Mouse (Mus musculus): Measurements from ENCODE around the gene Fas. TPM values are rescaled to one million over a fixed set of nuclear protein-coding genes. Genes with fewer than 3 reads are reported as not detected.

Gene Fas
- polyA plus RNA-seq (2012; rRNA removed): 9.2 and 10.0 TPM in 2 replicates

DNA sequence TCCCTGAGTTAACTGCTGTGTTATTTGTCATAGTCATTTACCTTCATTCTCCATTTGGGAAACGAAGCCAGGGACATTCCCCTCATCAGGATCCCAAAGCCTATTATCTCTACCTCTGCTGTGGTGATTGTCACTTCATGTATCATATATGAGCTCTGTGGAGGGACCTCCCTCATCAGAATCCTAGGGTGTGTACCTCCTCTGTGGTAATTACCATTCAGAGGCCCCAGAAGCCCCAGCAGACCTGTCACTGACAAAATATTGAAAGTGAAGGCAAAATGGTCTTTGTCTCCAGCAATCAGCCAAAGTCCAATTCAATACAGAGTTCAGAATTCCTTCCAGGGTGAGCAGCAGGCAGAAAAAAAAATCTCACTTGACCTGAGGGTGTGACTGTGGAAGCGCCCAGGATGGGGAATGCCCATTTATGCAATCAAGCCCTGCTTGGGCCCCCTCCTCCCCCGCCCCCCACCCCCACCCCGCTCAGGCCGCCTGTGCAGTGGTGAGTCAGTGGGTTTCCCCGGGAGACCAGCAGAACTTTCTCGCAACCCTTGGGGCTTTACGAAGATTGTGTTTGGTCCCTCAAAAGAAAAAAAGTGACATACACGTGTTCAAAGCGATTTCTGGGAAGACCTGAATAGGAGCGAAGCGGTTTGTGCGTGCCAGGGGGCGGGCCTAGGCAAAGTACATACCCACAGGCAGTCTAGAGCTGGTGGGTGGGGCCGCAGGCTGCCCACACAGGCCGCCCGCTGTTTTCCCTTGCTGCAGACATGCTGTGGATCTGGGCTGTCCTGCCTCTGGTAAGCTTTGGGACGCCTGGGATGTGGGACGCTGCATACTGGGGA, at the start of gene Fas:
Gene Fas, plus strand, starts transcription at position 719 of the 842 bp plus-strand sequence.
- 3% methylated on average over 19 of the region's 19 CpGs for WGBS
- DNase-seq: peak; percentile 76
- H3K4me1 ChIP-seq (ENCODE audit: control insufficient read depth, insufficient read depth, low read length): no peaks in the 10 kb centered on the region; the same call in none of the 2 replicates
- H3K4me3 ChIP-seq (replicated peaks; ENCODE audit: extremely low read depth, low read depth, low read length): peak within 1 kb of the TSS; percentile 98
- no peak for TF ChIP-seq CTCF (IDR thresholded peaks at IDR 0.05; ENCODE audit: insufficient read depth, low read length)
- peak; percentile 95 for TF ChIP-seq POLR2A (IDR thresholded peaks at IDR 0.05; ENCODE audit: borderline replicate concordance, extremely low read depth, low read depth, low read length)

DNA sequence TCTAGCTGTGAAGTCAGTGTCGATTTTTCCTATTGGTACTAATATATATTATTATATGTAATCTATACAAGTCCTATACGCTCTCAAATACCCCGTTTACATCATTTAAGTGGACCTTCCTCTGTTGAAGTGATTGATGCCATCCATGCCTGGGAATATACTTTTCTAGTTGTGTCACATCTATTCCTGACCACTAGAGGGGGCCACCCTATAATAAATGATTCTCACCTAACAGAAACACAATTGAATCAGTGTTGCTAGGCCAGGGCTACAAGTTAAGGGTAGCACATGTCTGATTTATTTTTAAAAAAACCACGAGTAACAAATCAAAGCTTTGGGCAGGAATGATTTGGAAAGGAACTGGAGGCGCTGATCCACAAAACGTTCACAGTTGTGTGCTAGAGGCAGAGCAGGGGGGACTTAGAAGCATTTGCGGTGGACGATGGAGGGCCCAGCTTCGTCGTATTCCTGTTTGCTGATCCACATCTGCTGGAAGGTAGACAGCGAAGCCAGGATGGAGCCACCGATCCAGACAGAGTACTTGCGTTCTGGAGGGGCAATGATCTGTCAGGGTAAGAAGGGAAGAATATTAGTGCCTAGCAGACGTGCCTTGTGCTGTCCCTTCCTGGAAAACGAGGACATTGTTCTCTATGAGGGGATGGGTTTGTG, 49.1 kb upstream of the Fas start:
- WGBS: 67% methylated on average over 15 of the region's 15 CpGs
- no peak overlapping the region for H3K4me3 ChIP-seq (replicated peaks; ENCODE audit: extremely low read depth, low read depth, low read length)
- no peak for DNase-seq
- TF ChIP-seq POLR2A (IDR thresholded peaks at IDR 0.05; ENCODE audit: borderline replicate concordance, extremely low read depth, low read depth, low read length) (no peak), CTCF (IDR thresholded peaks at IDR 0.05; ENCODE audit: insufficient read depth, low read length) (peak; percentile 41; the same call in 1 of the 2 replicates)
- peaks cover 4% of the 10 kb centered on the region for H3K4me1 ChIP-seq (ENCODE audit: control insufficient read depth, insufficient read depth, low read length)

DNA sequence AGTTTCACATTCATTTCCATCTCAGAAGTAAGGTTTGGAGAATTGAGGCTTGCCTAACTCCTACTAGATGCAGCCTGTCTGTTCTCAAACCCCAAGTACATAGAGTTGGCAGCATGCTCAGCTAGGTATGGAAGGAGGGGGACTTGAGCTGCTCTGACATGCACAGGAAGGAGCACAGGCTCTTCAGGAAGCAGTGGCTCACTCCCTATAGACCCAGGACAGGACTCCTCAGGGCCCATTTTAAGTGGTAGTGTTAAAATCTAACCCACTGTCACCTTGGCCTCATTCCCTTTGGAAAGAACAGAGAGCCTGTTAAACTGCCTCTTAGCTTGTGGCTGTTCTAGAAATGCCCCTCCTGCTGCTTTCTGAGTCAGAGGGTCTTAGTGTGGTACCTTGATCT, 47.5 kb upstream of the Fas start:
- DNase-seq: no peak
- H3K4me1 ChIP-seq (ENCODE audit: control insufficient read depth, insufficient read depth, low read length): peaks cover 4% of the 10 kb centered on the region
- H3K4me3 ChIP-seq (replicated peaks; ENCODE audit: extremely low read depth, low read depth, low read length): no peak overlapping the region
- TF ChIP-seq POLR2A (IDR thresholded peaks at IDR 0.05; ENCODE audit: borderline replicate concordance, extremely low read depth, low read depth, low read length) (no peak), CTCF (IDR thresholded peaks at IDR 0.05; ENCODE audit: insufficient read depth, low read length) (no peak)

DNA sequence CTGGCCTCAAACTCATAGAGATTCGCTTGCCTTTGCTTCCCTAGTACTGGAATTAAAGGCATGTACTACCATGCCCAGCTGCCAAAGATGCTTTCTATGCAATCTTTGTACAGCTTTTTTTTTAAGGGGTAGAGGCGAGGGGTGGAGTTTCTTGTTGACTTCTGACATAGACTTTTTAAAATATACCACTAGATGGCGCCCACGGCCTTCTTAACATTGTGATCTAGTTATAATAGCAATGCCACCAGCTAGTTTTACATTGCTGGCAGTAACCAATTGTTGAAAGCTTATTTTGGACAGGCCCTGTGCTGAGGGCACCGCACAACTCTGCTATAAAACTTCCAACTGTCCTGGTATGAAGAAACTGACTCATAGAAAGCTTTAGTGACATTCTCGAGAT, 46.4 kb upstream of the Fas start:
- H3K4me3 ChIP-seq (replicated peaks; ENCODE audit: extremely low read depth, low read depth, low read length): no peak overlapping the region
- peak; percentile 42 for DNase-seq
- H3K4me1 ChIP-seq (ENCODE audit: control insufficient read depth, insufficient read depth, low read length): peaks cover 4% of the 10 kb centered on the region
- WGBS: 9% methylated on average over 6 of the region's 6 CpGs
- TF ChIP-seq POLR2A (IDR thresholded peaks at IDR 0.05; ENCODE audit: borderline replicate concordance, extremely low read depth, low read depth, low read length) (no peak), CTCF (IDR thresholded peaks at IDR 0.05; ENCODE audit: insufficient read depth, low read length) (peak; percentile 17; the same call in 1 of the 2 replicates)

DNA sequence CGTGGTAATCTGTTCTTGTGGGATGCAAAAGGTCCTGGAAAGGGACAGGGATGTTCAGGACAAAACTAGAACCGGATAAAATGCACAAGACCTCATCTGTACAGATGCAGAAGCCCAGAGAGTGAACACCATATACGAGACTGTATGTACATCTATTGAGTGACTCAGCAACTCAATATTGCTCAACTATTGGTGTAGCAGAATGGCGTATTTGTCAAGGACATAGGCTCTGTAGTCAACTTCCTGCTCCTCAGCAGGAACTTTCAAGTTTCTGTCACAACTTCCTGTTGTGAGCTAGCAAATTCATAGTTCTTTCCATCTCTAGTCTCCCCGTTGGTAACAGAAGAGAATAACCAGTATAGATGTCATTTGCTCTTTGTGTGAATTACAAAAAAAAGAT, 41.9 kb upstream of the Fas start:
- TF ChIP-seq POLR2A (IDR thresholded peaks at IDR 0.05; ENCODE audit: borderline replicate concordance, extremely low read depth, low read depth, low read length): no peak
- TF ChIP-seq CTCF (IDR thresholded peaks at IDR 0.05; ENCODE audit: insufficient read depth, low read length): no peak
- 58% methylated on average over 5 of the region's 5 CpGs for WGBS
- DNase-seq: no peak

DNA sequence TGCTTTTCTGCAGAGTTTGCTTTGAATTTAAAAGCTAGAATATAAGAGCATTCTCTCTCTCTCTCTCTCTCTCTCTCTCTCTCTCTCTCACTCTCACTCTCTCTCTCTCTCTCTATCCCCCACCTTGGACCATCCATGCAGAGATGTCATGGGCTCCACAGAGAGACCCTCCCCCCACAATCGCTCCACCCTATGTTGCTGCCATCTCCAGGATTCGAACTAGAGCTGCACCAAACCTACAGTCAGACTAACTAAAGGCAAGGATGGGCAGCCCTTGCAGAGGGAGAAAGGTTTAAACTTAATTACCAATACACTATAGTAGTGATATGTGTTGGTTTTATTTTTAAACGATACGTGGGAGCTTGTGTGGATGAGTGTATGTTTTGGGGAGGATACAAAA, 39.8 kb upstream of the Fas start:
- H3K4me1 ChIP-seq (ENCODE audit: control insufficient read depth, insufficient read depth, low read length): no peaks in the 10 kb centered on the region; the same call in 1 of the 2 replicates
- WGBS: 85% methylated on average over 4 of the region's 4 CpGs
- TF ChIP-seq POLR2A (IDR thresholded peaks at IDR 0.05; ENCODE audit: borderline replicate concordance, extremely low read depth, low read depth, low read length) (no peak), CTCF (IDR thresholded peaks at IDR 0.05; ENCODE audit: insufficient read depth, low read length) (no peak)
- DNase-seq: no peak
- H3K4me3 ChIP-seq (replicated peaks; ENCODE audit: extremely low read depth, low read depth, low read length): no peak overlapping the region

More for the DNA sequence above, 41.9 kb upstream of the Fas start:
- Histone ChIP-seq H3K4me1 (ENCODE audit: control insufficient read depth, insufficient read depth, low read length) (peaks cover 4% of the 10 kb centered on the region), H3K4me3 (replicated peaks; ENCODE audit: extremely low read depth, low read depth, low read length) (no peak overlapping the region)

DNA sequence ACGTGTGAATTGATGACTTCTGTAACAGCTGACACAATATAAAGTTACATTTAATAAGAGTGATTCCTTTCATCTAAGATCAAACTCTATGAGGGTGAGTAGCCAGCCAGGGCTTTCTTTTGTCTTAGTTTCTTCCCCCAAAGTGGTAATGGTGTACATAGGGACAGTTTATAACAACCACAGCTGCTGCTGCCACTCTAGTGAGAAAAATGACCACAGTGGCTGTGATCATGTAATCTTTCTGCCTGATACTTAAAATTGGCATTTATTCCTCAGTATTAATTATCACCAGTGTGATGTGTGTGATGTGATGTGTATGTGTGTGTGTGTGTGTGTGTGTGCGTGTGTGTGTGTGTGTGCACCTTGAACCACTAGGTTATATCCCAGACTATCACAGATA, 38.6 kb upstream of the Fas start:
- DNase-seq: no peak
- TF ChIP-seq POLR2A (IDR thresholded peaks at IDR 0.05; ENCODE audit: borderline replicate concordance, extremely low read depth, low read depth, low read length) (no peak), CTCF (IDR thresholded peaks at IDR 0.05; ENCODE audit: insufficient read depth, low read length) (no peak)
- 64% methylated on average over 2 of the region's 2 CpGs for WGBS

DNA sequence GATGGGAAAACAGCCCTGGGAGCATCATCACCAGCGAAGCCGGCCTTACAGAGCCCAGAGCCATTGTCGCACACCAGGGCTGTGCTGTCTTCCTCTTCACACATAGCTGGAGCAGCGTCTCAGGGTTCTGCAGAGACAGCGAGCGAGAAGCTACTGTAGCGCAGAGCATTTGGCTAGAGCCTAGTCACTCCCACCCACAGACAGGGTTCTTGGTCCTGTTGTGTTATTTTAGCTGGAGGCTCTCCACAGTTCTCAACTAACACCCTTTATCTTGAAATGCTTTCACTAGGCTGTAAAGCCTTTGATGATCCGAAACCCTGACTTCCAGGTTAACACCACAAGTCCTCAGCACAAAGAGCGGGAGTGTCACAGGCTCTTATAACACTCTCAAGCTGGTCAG, 38.0 kb upstream of the Fas start:
- WGBS: 69% methylated on average over 9 of the region's 9 CpGs
- H3K4me3 ChIP-seq (replicated peaks; ENCODE audit: extremely low read depth, low read depth, low read length): no peak overlapping the region
- DNase-seq: no peak
- no peaks in the 10 kb centered on the region; the same call in none of the 2 replicates for H3K4me1 ChIP-seq (ENCODE audit: control insufficient read depth, insufficient read depth, low read length)
- no peak for TF ChIP-seq CTCF (IDR thresholded peaks at IDR 0.05; ENCODE audit: insufficient read depth, low read length)
- no peak for TF ChIP-seq POLR2A (IDR thresholded peaks at IDR 0.05; ENCODE audit: borderline replicate concordance, extremely low read depth, low read depth, low read length)

More for the DNA sequence above, 38.6 kb upstream of the Fas start:
- Histone ChIP-seq H3K4me1 (ENCODE audit: control insufficient read depth, insufficient read depth, low read length) (no peaks in the 10 kb centered on the region; the same call in none of the 2 replicates), H3K4me3 (replicated peaks; ENCODE audit: extremely low read depth, low read depth, low read length) (no peak overlapping the region)

DNA sequence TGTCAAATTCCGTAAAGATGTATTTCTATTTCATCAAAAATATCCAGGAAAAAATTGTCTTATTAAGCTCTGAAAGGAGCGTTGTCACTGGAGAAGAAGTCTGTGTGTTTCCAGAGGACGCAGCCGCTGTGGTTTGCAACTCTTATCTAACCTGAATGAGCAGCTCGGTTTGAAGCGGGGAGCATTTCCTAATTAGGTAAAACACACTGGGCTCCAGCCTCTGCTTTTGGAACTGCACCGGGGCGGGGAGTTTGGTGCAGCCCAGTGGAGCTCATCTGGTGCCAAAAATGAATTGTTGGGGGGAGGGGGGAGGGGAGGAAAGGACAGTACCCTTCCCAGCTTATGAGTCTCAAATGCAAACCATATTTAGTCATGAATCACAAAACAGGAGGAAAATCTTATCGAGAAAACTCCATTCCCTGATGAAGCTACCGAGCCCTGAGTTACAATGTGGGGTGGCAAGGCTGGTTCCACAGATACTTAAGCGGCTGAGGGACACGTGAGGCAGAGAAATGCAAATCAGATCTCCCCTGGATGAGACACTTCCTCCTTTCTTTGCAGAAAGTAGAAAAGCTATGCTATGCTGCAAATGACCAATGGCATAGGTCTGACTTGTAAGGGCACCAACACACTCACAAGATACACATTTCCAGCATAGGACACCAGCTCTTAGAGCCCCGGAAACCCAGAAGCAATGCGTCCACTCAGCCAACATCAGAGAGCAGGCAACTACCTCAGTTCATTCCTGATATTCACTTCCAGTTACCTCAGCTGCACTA, 36.2 kb upstream of the Fas start:
- no peaks in the 10 kb centered on the region; the same call in none of the 2 replicates for H3K4me1 ChIP-seq (ENCODE audit: control insufficient read depth, insufficient read depth, low read length)
- no peak for TF ChIP-seq CTCF (IDR thresholded peaks at IDR 0.05; ENCODE audit: insufficient read depth, low read length)
- no peak for TF ChIP-seq POLR2A (IDR thresholded peaks at IDR 0.05; ENCODE audit: borderline replicate concordance, extremely low read depth, low read depth, low read length)
- 27% methylated on average over 14 of the region's 14 CpGs for WGBS
- no peak for DNase-seq
- peak overlapping the region; percentile 32 for H3K4me3 ChIP-seq (replicated peaks; ENCODE audit: extremely low read depth, low read depth, low read length)

All from lung, adult 2 months (tissue).